Comparison of ENCODE assay signal across 22 mouse cellular contexts in the genomic region with DNA sequence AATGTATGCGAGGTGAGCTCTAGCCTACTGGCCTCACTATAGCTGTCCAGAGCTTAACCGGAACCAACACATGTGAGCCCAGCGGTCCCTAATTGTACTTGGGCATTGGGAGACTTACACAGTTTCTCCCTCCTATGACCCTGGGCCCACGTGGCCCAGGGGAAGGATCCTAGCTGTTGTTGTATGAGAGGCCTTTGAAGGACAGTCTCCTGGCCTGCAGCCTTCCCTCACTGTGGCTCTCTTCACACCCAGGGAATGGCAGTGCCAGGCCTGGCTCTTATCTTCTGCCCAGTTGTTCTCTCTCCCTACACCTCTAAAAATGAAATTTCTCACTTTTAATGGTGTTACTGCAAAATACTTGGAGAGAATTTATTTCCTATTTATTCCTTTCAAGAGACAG. TPM values are rescaled to one million over a fixed set of nuclear protein-coding genes. Genes with fewer than 3 reads are reported as not detected.
DNase-seq lines count a peak whose midpoint lies in the region; ATAC-seq lines count a peak whose summit lies in the region.
"Had no signal": no experiment of that assay in that cellular context is flagged by ENCODE, and none has a peak within 500 bp of the region (broad histone marks: within the 10 kb centered on the region; RNA-seq: fewer than 3 reads in every experiment).

No protein-coding gene starts in this region.

- no peak for ATAC-seq in midbrain, embryonic 13.5 days
- ATAC-seq: intestine, postnatal 0 days had no signal

- peak; percentile 35 for DNase-seq in adrenal gland, adult 8-10 months
- no peak for DNase-seq in adrenal gland, postnatal 25 days
- peak; percentile 19 for DNase-seq in heart, adult 8-10 months (ENCODE audit: low spot score)
- no peak for DNase-seq in heart, postnatal 36 days
- no peak for DNase-seq in midbrain, embryonic 10.5 days (ENCODE audit: low spot score)
- DNase-seq in limb, embryonic 10.5 days (ENCODE audit: low spot score): no peak
- DNase-seq in left cerebral cortex, postnatal 25 days (ENCODE audit: low spot score in 2 of 2): no peak
- DNase-seq: cerebellum, postnatal 10 days; embryo, embryonic 11 days; gastrocnemius, adult 2 months; kidney, postnatal 25 days; lung, embryonic 14.5 days; spleen, adult 18-20 months had no signal

- H3K36me3 ChIP-seq in midbrain, embryonic 13.5 days: peaks cover 5% of the 10 kb centered on the region; the same call in 1 of the 2 replicates
- no peaks in the 10 kb centered on the region for H3K36me3 ChIP-seq in midbrain, embryonic 10.5 days
- H3K36me3 ChIP-seq in limb, embryonic 10.5 days: no peaks in the 10 kb centered on the region
- H3K36me3 ChIP-seq: embryonic facial prominence, embryonic 15.5 days; heart, embryonic 15.5 days had no signal

- no peaks in the 10 kb centered on the region for H3K27me3 ChIP-seq in midbrain, embryonic 13.5 days
- H3K27me3 ChIP-seq in midbrain, embryonic 10.5 days (ENCODE audit: low read depth, poor library complexity, severe bottlenecking): peaks cover 8% of the 10 kb centered on the region
- peaks cover 25% of the 10 kb centered on the region for H3K27me3 ChIP-seq in limb, embryonic 10.5 days (ENCODE audit: low read depth, poor library complexity, severe bottlenecking)
- H3K27me3 ChIP-seq: embryonic facial prominence, embryonic 15.5 days; neural tube, embryonic 12.5 days had no signal

- intact Hi-C loops in heart, postnatal 36 days (cut with DNase I): no loop called here
- intact Hi-C loops in left cerebral cortex, postnatal 25 days (cut with DNase I): no loop called here

- no peaks in the 10 kb centered on the region for H3K9me3 ChIP-seq in midbrain, embryonic 13.5 days
- no peaks in the 10 kb centered on the region for H3K9me3 ChIP-seq in midbrain, embryonic 10.5 days (replicated peaks)
- no peaks in the 10 kb centered on the region for H3K9me3 ChIP-seq in limb, embryonic 10.5 days (replicated peaks)
- H3K9me3 ChIP-seq: embryonic facial prominence, embryonic 15.5 days; heart, embryonic 15.5 days; hindbrain, embryonic 10.5 days; neural tube, embryonic 12.5 days had no signal

- H3K4me2 ChIP-seq in midbrain, embryonic 13.5 days (replicated peaks): no peak overlapping the region
- H3K4me2 ChIP-seq: embryonic facial prominence, embryonic 15.5 days; heart, embryonic 15.5 days; liver, embryonic 11.5 days; lung, embryonic 14.5 days had no signal

- H3K9ac ChIP-seq in midbrain, embryonic 13.5 days (replicated peaks): no peak overlapping the region
- H3K9ac ChIP-seq: embryonic facial prominence, embryonic 15.5 days; heart, embryonic 15.5 days; lung, embryonic 14.5 days; neural tube, embryonic 12.5 days had no signal

- no peak overlapping the region for H3K4me3 ChIP-seq in midbrain, embryonic 13.5 days (replicated peaks)
- no peak overlapping the region for H3K4me3 ChIP-seq in midbrain, embryonic 10.5 days
- no peak overlapping the region for H3K4me3 ChIP-seq in limb, embryonic 10.5 days
- H3K4me3 ChIP-seq: embryonic facial prominence, embryonic 15.5 days; gastrocnemius, adult 2 months; heart, embryonic 15.5 days; hindbrain, embryonic 10.5 days; neural tube, embryonic 12.5 days had no signal

- peak overlapping the region; percentile 90; the same call in 1 of the 2 replicates for H3K27ac ChIP-seq in midbrain, embryonic 13.5 days
- no peak overlapping the region for H3K27ac ChIP-seq in midbrain, embryonic 10.5 days (replicated peaks)
- 0 out of 2 replicates have a peak overlapping the region, but pooled peaks have one; percentile 7 for H3K27ac ChIP-seq in limb, embryonic 10.5 days
- H3K27ac ChIP-seq: embryonic facial prominence, embryonic 15.5 days; gastrocnemius, adult 2 months; heart, embryonic 15.5 days; hindbrain, embryonic 10.5 days; macrophage; neural tube, embryonic 12.5 days had no signal

- peaks cover 46% of the 10 kb centered on the region for H3K4me1 ChIP-seq in midbrain, embryonic 13.5 days (replicated peaks)
- H3K4me1 ChIP-seq in midbrain, embryonic 10.5 days: peaks cover 48% of the 10 kb centered on the region
- peaks cover 35% of the 10 kb centered on the region for H3K4me1 ChIP-seq in limb, embryonic 10.5 days

- WGBS in midbrain, embryonic 13.5 days: 48% methylated on average over 4 of the region's 4 CpGs
- 50% methylated on average over 4 of the region's 4 CpGs for WGBS in midbrain, embryonic 10.5 days
- 37% methylated on average over 4 of the region's 4 CpGs for WGBS in limb, embryonic 10.5 days

RNA-seq across cellular contexts. Expression of a gene that starts 11.0 kb away (rescaled TPM):
- total RNA-seq in adrenal gland, adult 8-10 months (2022): 10 to 100 TPM; 55.0 to 86.5 (median 65.1) TPM
- total RNA-seq in adrenal gland, postnatal 25 days (2021): 27.3 and 35.2 TPM in 2 replicates
- 10 to 100 TPM; 12.2 to 24.8 (median 14.4) TPM for total RNA-seq in heart, adult 8-10 months (2022)
- 10 to 100 TPM; 16.7 to 20.1 TPM for total RNA-seq in heart, postnatal 36 days (2021)
- polyA plus RNA-seq in midbrain, embryonic 13.5 days (2015; fragmentation: Nextera tagmentation; extraction: Ambion mirVana): 51.8 TPM in 2 replicates
- 7.9 and 16.0 TPM in 2 replicates for polyA plus RNA-seq in midbrain, embryonic 10.5 days (2016; fragmentation: Nextera tagmentation; extraction: Ambion mirVana)
- polyA plus RNA-seq in limb, embryonic 10.5 days (2016; fragmentation: Nextera tagmentation; extraction: Ambion mirVana): 1.1 and 2.0 TPM in 2 replicates
- 100 to 1,000 TPM; 588 to 602 TPM for total RNA-seq in left cerebral cortex, postnatal 25 days (2021)
- total RNA-seq: granulocyte monocyte progenitor cell, adult 5-6 weeks had no signal
- polyA plus RNA-seq: macrophage had no signal

Comparison
In these comparisons a context has a peak if more than half of its experiments do, and no peak if none do; other contexts are left out.
1. DNase-seq: peak in adrenal gland, adult 8-10 months (single experiment) and heart, adult 8-10 months (single experiment); none in adrenal gland, postnatal 25 days (single experiment), heart, postnatal 36 days (0 of 2), midbrain, embryonic 10.5 days (single experiment), limb, embryonic 10.5 days (single experiment) and left cerebral cortex, postnatal 25 days (0 of 2).
2. RNA of a gene that starts 11.0 kb away (total RNA-seq): 588 to 602 TPM in left cerebral cortex, postnatal 25 days; 55.0 to 86.5 TPM in adrenal gland, adult 8-10 months, 27.3 to 35.2 TPM in adrenal gland, postnatal 25 days, 16.7 to 20.1 TPM in heart, postnatal 36 days and 12.2 to 24.8 TPM in heart, adult 8-10 months; every median in the first group is over 4 times any median in the second.